Mouse (Mus musculus) hematopoietic multipotent progenitor cell, adult 10-12 weeks (in vitro differentiated cells): ENCODE data around the gene Il18r1. TPM values are rescaled to one million over a fixed set of nuclear protein-coding genes. Genes with fewer than 3 reads are reported as not detected.

Experiments used
- polyA plus RNA-seq: library from polyadenylated mRNA; stranded (reverse); fragments of >175 nt; gene quantifications from 2 replicates; pipeline ENCODE4 v1.2.3, GENCODE M21; 2012; ENCODE audit warnings: low replicate concordance

The Il18r1 gene
- polyA plus RNA-seq = 2.9 and 4.6 TPM in 2 replicates

GRCm38 (mm10) chr1:40465477-40466430, at the start of gene Il18r1:
TSS of gene Il18r1 (plus strand) at chr1:40465552.

DNA sequence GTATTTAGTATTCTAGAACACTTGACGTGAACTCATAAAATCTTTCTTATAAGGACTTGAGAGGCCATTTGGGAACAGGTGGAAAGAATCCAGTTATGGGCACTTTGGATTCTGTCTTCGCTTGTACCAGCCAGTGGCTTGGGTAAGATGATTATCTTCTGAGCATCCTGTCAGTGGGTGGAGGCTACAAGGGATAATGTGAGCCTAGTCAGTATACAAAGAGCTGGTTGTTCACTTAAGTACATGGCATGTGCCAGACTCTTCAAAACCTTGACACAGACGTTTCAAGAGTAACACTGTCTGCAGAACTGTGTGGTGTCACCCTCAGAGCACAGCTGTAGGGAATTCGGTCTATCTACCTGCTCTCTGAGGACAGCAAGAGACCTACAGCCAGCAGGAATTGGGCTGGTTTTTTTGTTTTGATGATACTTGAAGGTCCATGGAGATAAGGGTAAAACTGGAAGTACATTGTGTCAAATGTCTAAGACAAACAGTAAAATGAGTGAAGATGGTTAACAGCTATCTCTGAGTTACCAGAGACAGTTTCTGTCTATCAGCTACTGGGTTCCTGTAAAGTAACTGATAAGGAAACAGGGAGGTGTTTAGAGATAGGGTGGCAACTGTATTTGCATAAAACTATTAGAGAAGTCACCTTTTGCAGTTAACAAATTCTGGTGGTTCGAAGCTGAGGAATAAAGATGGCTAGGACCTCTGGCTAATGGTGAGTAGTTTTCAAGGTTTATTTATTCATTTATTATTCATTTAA, 36.3 kb upstream of the Il18r1 start, which contains the start of gene Il1rl1:
Gene Il1rl1 (plus strand): TSS at position 661 of the 766 bp plus-strand sequence.

DNA sequence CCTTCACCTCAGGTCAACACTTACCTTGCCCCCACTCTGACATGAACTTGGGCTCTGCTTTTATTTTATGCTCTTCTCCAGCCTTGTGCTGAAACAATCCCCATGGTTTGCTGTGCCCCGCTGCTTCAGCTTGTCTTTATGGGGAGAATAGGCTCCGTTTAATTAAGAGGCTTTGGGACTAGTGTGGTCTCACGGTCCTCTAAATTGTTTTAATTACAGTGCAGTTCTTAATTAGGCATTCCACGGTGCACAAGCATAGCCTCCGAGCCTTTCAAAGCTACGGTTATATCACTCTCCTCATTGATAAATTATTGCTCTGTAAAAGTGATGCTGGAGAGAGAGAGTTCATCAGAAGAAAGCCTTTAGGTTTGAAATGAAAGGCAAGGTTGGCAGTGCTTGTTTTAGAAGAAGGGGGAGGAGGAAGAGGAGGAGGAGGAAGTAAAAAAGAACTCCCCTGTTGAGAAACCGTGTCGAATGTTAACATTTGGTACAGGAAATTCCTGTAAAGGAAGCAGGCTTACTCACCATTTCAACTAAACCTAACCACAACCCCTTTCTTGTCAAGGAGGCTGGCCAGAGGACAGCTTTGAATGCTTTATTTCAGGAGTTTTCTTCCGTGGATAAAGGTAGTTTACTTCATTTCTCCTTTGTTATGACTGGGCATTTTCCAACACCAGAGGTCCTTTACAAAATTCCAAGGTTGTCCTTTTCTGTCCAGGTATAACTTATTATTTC, 49.7 kb downstream of the Il18r1 start, which contains the start of gene Il18rap:
Gene Il18rap (plus strand): TSS at position 512 of the 735 bp plus-strand sequence.

Other genes starting within 250 kb of the Il18r1 start
- 0.14 and 0.19 TPM in 2 replicates for gene Il1r1, start 240.5 kb upstream of the Il18r1 start, polyA plus RNA-seq
- gene Il1rl2, start 140.9 kb upstream of the Il18r1 start, polyA plus RNA-seq = 0.39 and 0.59 TPM in 2 replicates
- 0.65 and 0.88 TPM in 2 replicates for gene Il1rl1, start 36.0 kb upstream of the Il18r1 start, polyA plus RNA-seq
- 1.8 and 3.6 TPM in 2 replicates for gene Il18rap, start 49.8 kb downstream of the Il18r1 start, polyA plus RNA-seq
- gene Slc9a4, start 114.5 kb downstream of the Il18r1 start, polyA plus RNA-seq = not detected in 2 replicates
- 0.08 and 0.26 TPM in 2 replicates for gene Slc9a2, start 215.0 kb downstream of the Il18r1 start, polyA plus RNA-seq